Mouse (Mus musculus) T-helper 2 cell (primary cell): ENCODE data around the gene Stox2.

Experiments
- in situ Hi-C: fragments of 300-600 bp; cut with MboI, MseI; formaldehyde crosslinking; loops from one replicate; pipeline ENCODE4 v1.15.1; 2025; ENCODE audit warnings: high pct_unique_total_duplicates

The Stox2 gene

GRCm38 (mm10) chr8:47409061-47409460 lies 37.1 kb downstream of the Stox2 start:
- in situ Hi-C loops: no loop called here

GRCm38 (mm10) chr8:47404852-47405251 lies 41.3 kb downstream of the Stox2 start:
- in situ Hi-C loops: no loop called here

- in situ Hi-C loops: no loop called here
Observed at GRCm38 (mm10) chr8:47392927-47393326, 53.2 kb downstream of the Stox2 start.

GRCm38 (mm10) chr8:47392290-47392689 lies 53.9 kb downstream of the Stox2 start:
- in situ Hi-C loops: no loop called here

GRCm38 (mm10) chr8:47391844-47392243 lies 54.3 kb downstream of the Stox2 start:
- in situ Hi-C loops: no loop called here

- in situ Hi-C loops: no loop called here
Observed at GRCm38 (mm10) chr8:47389430-47389829, 56.7 kb downstream of the Stox2 start.

GRCm38 (mm10) chr8:47388171-47388570 lies 58.0 kb downstream of the Stox2 start:
- in situ Hi-C loops: no loop called here

- in situ Hi-C loops: no loop called here
Observed at GRCm38 (mm10) chr8:47385810-47386209, 60.4 kb downstream of the Stox2 start.

GRCm38 (mm10) chr8:47384151-47384550 lies 62.0 kb downstream of the Stox2 start:
- in situ Hi-C loops: no loop called here

GRCm38 (mm10) chr8:47383632-47384031 lies 62.5 kb downstream of the Stox2 start:
- in situ Hi-C loops: no loop called here

GRCm38 (mm10) chr8:47381216-47381615 lies 64.9 kb downstream of the Stox2 start:
- in situ Hi-C loops: no loop called here

- in situ Hi-C loops: no loop called here
Observed at GRCm38 (mm10) chr8:47380725-47381124, 65.4 kb downstream of the Stox2 start.

GRCm38 (mm10) chr8:47380075-47380474 lies 66.1 kb downstream of the Stox2 start:
- in situ Hi-C loops: no loop called here

GRCm38 (mm10) chr8:47376651-47377050 lies 69.5 kb downstream of the Stox2 start:
- in situ Hi-C loops: no loop called here

- in situ Hi-C loops: loop anchor here (5.0 kb wide), 1 partner anchor 356 kb away; no protein-coding TSS in a partner anchor
Observed at GRCm38 (mm10) chr8:47373757-47374156, 72.4 kb downstream of the Stox2 start.

GRCm38 (mm10) chr8:47371539-47371938 lies 74.6 kb downstream of the Stox2 start:
- in situ Hi-C loops: loop anchor here (5.0 kb wide), 1 partner anchor 354 kb away; no protein-coding TSS in a partner anchor

GRCm38 (mm10) chr8:47371081-47371480 lies 75.1 kb downstream of the Stox2 start:
- in situ Hi-C loops: loop anchor here (5.0 kb wide), 1 partner anchor 354 kb away; no protein-coding TSS in a partner anchor

- in situ Hi-C loops: loop anchor here (5.0 kb wide), 1 partner anchor 353 kb away; no protein-coding TSS in a partner anchor
Observed at GRCm38 (mm10) chr8:47370421-47371080, 75.6 kb downstream of the Stox2 start.

GRCm38 (mm10) chr8:47369949-47370348 lies 76.2 kb downstream of the Stox2 start:
- in situ Hi-C loops: loop anchor here (5.0 kb wide), 1 partner anchor 353 kb away; no protein-coding TSS in a partner anchor

GRCm38 (mm10) chr8:47369044-47369769 lies 77.0 kb downstream of the Stox2 start:
- in situ Hi-C loops: no loop called here

GRCm38 (mm10) chr8:47367029-47367428 lies 79.1 kb downstream of the Stox2 start:
- in situ Hi-C loops: no loop called here

- in situ Hi-C loops: no loop called here
Observed at GRCm38 (mm10) chr8:47363271-47363670, 82.9 kb downstream of the Stox2 start.
